Mouse (Mus musculus): ENCODE data around the gene Grik3.

The Grik3 gene

DNA sequence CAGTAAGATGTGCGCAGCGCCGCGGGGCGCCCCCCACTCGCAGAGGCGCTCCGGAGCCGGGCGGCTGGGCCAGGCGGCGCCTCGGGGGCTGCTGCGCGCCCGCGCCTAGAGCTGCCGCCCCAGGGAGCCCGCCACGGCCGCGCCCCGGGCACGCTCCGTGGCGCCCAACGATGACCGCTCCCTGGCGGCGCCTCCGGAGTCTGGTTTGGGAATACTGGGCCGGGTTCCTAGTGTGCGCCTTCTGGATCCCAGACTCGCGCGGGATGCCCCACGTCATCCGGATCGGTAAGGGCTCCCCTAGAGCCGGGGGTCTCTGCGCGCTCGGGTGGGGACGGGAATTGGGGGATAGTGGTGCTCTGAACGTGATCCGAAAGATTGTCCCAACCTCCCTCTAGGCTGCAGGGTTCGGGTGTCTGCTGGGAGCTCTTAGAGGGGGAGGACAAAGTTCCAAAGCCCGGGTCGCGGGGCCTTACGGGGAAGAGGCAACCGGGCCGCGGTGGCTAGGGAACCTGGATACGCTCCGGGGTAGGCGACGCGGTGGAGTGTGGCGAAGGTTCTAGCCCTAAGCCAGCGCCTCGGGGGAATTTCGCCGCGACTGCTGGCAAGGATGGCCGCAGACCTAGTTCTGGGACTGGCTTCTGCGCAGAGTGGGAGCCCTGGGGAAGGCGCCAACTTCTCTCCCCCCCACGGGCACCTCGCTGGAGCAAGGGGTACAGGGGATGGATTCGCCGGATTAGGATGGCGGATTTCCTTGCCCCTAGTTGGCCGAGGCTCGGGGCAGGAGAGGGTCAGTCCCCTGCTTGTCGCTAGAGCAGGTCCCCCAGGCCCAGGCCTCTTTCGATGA is at the start of gene Grik3:
TSS of gene Grik3 (plus strand) at position 40 of the 844 bp plus-strand sequence.
- in situ Hi-C loops (cut with MboI) = no loop called here

DNA sequence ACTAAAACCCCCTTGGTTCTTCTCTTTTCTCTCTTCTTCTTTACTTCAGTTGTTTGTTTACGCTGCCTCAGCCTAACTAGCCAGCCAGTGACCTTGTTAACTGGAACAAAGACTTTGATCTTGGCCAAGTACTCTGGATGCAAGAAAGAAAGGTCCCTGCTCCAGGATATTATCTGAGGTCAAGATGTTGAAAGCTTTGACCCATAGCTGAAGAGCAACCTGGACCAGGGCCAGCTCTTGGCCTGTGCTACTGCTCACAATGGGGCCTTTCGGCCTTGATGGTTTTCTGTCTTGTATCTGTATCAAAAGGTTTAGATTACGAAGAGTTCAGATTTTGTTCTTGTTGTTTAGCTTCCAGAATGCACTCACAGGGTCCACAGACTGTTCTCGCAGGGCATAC is 48.7 kb upstream of the Grik3 start:
- in situ Hi-C loops (cut with MboI) = no loop called here

DNA sequence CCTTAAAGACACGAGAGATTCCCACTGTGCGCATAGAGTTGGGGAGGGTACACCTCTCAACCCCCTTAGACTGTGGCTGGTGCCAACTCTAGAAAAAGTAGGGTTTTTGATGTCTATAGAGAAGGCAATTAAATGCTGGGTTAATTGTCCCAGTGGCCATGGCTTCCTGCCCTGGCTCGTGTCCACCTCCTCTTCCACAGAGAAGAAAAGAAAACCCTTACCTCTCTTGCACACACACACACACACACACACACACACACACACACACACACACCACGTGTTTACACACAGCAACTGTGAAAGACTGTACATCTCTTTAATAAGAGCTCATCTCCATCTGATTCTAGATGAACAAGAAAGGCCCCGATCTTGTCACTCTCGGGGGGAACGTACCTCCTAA is 46.1 kb upstream of the Grik3 start:
- in situ Hi-C loops (cut with MboI) = no loop called here

DNA sequence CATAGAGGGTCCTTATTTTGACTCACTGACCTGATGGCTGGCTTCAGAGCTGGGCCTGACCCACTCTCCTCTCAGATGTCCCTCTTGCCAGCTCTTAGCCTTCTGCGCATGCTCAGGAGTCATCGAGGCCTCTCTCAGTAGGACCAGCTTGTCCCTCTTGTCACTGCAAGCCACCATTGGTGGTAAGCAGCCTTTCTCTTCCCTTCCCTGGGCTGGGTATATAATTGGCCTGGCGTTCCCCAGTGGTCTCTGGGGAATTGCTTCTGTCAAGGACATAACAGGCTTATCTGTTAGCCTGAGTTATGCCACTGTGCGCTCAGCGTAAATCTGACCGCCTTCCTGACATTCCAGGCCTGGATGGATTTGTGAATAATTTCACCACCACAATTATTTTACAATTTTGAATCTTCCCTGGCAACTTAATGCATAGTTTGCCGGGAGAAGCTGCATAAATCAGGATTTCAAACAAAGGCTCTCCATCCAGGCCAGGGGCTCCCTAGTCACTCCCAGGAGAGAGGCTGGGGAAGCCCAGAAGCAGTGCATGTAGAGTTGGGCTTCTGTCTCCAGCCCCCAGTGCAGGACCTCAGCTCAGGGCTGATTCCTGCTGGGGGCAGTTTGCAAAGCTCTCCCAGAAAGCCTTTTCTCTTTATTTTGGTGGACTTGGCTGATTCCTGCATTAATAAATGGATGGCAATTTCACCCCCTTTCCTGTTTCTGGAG is 39.7 kb upstream of the Grik3 start:
- in situ Hi-C loops (cut with MboI) = no loop called here

DNA sequence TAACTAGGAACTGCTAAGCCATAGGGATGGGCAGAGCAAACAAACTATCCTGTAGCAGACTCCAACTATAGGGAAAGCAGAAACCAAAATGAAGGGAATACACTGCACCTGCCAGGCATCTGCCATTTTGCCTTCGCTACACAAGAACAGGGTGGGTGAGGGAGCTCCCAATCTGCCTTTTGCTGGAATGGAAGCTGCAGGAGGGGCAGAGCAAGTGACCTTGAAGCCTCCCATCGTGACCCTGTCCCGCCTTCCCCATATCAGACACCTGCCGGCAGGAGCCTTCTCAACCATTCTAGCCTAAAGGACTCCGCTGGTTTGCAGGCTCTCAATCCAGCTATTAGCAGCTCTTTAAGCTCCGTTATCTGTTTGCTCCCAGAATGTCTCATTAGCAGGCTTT is 38.7 kb upstream of the Grik3 start:
- in situ Hi-C loops (cut with MboI) = no loop called here

DNA sequence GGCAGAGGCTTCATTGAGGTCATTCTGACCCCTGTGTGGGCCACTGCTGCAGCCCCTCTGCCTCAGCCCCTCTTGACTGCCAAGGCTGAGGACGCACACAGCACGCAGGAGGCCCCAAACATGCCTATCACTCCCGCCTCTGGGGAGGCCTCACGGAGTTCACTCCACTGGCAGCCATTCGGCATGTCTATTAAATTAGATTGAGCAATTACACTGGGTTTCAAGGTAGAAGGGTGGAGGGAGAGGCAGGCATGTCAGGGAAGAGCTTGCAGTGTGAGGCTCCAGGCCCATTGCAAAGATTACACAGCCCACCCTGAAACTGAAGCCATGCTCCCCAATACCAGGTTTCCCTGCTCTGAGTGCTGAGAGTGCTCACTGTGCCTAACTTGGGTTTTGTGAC is 34.0 kb upstream of the Grik3 start:
- in situ Hi-C loops (cut with MboI) = no loop called here

DNA sequence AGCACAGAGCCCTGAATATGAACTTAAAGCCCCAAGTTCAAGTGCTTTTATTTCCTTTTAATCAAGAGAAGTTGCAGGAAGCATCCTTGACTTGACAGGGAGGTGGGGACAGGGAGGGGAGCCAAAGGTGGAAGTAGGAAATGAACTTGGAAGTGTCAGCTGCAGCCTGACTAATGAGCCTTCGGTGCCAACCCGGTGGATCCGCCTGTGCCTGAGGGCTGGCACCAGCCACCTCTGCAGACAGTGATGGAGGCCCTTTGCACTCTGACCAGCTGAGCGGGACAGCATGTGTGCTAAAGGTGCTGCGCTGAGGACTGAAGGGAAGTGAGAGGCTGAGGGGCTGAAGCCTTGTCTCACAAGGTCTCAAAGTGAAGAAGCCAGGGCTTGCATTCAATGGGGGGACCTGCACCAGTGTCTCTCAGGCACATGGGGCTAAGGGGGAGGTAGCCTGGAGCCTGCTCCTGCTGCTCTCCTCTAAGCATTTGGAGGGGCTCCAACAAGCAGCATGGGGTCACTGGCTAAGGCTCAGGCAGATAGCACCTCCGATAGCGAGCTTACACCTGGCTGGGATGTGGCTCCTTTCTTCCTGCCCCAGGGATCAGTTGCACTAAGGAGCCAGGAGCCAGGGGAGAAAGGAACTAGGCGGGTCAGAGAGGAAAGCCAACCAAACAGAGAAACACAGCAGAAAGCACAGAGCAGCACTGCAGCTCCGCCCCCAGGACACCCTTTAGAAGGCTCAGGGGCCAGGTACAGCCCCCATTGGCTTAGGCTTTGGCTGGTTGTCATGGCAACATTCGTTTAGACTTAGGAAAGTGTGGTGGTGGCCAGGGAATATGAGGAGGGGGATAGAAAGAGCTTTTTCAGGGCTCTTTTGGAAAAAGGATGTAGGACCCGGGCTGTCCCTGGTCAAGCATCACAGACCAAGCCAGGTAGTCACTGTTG is 33.1 kb upstream of the Grik3 start:
- in situ Hi-C loops (cut with MboI) = no loop called here

DNA sequence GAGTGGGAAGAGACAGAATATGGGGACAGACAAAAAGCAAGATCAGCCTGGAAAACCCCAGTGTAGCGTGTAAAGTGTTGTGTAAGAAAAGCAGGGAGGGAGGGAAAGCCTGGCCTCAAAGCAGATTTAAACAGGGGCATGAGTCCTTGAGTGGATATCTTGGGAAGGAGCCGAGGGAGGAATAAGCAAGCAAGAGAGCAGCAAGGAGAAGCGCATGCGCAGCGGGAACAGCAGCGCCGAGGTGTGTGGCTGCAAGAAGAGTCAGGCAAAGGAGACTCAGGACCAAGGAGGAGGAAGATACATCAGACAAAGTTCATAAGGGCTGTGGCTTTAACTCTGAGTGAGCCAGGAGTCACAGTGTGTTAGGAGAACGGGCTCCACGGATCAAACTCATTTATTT is 30.7 kb upstream of the Grik3 start:
- in situ Hi-C loops (cut with MboI) = no loop called here

DNA sequence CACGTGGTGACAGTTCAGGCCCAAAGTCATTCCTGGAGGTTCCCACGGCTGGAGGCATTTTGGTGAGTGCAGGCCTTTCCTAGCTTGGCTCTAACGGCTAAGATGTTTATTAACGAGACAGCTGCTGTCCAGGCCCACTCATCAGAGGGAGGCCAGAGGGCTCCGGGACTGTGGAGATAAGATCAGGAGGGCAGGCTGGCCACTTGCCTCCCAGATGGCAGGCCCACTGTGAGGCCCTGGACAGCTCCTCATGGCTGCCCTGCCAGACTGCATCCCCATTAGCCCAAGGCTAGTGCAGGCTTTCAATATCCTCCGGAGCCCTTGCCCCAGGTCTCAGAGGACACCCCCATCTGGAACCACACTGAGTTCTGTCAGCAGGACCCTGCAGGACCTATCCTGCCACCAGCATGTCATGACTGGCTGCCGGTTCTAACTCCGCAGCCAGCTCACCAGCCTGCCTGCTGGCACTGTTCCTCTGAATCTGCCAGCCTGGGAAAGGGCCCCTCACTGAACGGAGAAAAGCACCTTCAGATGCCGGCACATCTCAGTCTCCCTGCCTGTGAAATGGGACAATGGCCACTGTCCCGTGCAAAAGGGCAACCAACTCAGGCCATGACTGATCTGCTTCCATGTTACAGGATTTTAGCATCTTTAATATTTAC is 20.7 kb upstream of the Grik3 start:
- in situ Hi-C loops (cut with MboI) = no loop called here

DNA sequence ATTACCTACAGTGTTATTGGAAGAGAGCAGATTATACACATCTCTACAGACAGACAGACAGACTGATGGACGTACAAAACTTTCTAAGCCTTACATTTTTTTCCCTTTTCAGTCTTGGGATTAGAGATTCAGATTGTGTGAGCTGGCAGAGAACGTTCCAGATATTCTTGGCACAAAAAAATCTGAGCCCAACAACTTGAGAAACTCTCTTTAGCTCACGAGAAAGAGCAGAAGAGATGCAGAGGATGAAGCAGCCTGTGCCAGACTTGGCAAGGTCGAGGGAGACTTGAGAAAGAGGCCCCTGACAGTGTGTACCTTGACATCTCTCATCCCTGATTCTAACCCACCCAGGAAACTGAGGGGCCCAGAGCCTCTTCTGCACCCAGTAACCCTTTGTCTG is 15.6 kb upstream of the Grik3 start:
- in situ Hi-C loops (cut with MboI) = no loop called here

DNA sequence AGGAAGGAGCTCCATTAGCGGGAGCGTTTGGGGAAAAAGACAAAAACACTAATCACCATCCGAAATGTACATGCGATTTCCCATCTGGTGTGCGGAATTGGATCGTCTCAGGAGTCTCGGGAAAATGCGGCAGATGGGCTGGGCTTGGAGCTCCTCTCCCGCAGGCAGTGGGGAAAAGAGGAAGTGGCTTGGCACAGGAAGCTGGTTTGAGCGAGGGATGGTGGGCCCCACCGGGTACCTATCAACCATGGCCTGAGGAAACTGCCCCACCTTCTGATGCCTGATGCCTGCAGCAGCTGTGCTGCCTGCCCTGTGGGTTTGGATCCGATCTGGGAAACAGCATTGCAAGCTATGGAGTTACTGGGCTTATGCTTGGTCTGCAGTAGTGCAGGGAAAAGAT is 12.4 kb upstream of the Grik3 start:
- in situ Hi-C loops (cut with MboI) = no loop called here

DNA sequence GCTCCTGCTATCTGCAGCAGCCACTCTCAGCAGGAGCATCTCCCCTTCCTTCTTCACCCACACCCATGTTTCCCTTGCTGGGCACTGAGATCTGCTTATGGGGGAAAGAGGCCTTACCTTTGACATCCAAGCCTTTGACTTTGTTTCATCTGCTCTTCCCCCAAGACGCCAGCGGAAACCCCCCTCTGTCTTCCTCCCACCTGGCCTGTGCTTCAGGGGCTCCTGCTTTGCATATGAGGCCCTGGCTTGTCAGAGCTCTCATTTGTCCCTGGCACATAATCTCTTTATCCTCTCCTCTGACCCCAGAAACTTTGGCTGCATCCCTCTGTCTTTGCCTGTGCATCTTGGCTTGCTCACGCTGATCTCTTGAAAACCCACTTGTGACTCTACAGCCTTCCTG is 9.2 kb upstream of the Grik3 start:
- in situ Hi-C loops (cut with MboI) = no loop called here

DNA sequence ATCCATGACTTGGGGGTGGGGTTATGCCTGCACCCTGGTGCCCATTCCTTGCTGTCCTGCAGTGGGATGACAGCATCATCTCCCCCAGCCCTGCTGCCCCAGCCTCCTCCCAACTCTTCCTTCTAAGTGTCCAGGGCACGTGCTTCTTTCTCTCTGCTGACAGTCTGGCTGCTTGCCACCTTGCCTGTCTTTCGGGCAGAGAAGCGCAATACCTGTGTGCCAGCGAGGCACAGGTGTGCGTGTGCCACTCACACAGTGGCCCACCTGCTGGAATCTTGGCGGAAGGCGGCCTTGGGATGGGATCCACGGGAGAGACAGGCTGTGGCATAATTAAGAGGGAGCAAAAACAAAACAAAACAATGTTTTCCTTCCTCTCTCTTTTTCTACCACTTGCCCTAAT is 6.4 kb upstream of the Grik3 start:
- in situ Hi-C loops (cut with MboI) = no loop called here

DNA sequence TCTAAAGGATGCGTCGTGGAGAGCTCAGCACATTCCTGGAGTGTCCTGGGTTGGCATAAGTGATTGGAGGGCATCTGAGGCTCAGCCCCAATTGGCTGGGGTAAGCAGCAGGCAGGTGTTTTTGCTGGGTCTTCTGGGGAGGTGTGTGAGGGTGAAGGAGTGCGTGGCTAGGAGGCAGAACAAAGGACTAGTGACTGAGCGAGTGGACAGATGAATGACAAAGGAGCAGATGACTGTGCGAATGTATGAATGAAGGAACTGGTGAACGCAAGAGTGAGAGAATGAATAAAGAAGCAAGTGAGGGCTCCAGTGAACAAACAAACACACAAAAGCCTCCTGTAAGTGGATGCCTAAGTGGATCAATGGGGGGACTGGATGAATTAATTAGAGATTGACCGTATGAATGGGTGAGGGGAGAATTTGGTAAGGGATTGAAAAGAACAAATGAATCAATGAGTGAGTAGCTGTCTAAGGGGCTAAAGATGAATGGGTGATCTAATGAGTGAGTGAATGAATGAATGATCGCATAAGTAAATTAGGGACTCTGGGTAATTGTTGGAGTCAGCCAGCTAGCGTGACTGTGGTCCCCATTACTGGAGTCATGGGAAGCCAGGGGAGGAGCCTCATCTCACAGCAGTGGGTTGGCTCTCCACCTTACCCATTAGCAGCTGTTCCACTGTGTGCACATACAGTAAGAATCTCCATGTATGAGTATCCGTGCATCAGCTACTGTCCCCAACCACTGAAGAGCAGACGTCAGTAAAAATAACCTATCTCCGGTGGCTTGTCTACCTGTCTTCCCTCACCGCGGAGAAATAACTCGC is 4.9 kb upstream of the Grik3 start:
- in situ Hi-C loops (cut with MboI) = no loop called here

DNA sequence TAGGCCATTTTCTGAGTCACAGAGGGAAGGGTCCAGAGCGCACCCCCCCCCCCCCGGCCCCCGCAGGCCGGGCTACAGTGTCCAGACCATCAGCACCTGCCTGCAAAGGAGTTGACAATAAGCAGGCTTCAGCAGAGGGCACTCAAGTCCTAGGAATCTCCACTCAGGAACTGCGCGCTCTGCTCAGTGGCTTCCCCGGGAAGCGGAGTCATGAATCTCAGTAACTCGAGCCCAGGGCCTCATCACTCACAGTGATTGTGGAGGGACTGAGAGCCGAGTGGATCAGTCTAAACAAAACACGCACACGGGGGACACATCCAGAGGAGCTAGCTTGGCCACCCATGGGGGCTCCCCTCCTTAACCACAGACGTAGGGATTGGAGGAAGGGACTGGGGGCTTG is 3.9 kb upstream of the Grik3 start:
- in situ Hi-C loops (cut with MboI) = no loop called here

DNA sequence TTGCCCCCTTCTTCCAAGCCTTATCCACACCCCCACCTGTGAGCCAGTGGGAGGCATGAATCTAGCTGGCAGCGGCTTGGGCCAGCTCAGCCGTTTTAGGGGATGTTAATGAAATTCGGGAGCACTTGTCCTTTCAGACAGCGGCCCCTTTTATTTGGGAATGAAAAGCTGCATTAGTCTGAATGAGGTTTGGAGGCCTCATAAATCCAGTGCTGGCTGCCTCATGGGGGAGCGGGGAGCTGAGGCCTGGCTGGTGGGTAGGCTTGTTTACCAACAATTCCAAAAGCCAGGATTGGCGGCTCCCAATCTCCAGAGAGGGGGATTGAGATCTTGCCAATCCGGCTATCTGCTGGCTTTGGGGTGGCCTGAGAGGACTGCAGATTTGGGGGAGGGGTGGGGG is 3.5 kb upstream of the Grik3 start:
- in situ Hi-C loops (cut with MboI) = no loop called here

DNA sequence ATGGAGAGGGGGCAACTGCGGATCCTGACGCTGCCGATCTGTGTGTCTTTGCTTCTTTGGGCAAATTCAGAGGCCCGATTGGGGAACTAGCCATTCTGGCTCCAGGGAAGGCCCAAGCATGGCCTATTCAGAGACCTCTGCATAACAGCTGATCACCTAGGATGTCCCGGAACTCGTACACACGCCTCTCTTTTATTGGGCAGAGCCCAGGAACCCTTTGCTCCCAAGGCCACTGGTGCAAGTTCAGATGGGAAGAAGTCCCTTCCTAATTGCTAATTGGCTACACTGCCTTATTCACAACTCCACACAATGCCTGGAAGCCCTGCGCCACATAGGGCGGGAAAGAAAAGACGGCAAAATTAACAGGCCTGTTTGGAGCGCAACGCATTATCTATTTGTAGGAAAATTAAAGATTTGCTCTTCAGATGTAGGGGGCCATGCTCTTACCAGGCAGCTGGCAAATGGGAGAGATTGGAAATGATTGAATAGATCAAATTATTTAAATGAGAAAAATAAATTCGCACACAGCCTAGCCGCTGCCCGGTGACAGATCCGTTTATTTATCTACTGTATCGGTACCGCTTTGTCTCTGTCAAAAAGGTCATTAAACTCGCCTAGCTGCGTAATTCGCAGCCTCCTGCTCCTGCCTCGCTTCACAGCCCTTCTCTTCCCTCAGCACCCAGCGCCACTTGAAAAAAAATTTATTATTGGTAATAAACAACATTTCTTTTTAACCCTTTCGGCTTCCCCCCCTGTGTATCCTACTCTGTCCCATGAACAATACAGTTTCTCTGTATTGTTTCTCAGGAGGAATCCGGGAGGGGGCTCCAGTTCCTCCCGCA is 1.5 kb upstream of the Grik3 start:
- in situ Hi-C loops (cut with MboI) = no loop called here

DNA sequence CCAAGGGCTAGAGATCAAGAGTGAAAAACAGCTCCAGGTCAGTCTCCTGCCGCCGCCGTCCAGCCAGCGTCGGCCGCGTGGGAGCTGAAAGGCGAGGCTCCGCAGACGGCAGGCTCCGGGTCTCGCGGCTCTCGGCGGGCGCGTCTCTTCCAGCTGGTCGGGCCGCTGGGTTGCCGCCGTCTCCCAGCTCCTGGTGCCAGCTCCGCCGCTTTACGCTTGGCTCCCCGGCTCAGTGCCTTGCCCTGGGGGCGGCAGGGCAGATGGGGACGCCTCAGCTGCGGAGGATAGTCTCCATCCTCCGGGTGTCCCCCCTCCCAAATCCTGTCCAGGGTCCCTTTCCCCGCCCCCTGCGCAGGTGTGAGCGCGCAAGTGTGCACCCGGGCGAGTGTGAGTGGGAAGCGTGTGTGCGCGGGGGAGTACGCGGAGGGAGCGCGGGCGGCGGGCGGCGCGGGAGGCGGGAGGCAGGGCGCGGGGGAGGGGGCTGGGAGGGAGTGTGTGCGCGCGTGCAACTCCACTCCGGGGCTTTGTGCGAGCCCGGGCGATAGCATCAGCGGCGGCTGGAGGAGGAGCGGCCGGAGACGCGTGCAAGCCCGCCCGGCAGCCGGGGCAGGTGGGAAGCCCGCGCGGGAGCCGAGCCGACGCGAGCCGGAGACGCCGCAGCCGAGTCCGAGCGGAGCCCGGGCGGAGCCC is 454 bp upstream of the Grik3 start:
- in situ Hi-C loops (cut with MboI) = no loop called here

DNA sequence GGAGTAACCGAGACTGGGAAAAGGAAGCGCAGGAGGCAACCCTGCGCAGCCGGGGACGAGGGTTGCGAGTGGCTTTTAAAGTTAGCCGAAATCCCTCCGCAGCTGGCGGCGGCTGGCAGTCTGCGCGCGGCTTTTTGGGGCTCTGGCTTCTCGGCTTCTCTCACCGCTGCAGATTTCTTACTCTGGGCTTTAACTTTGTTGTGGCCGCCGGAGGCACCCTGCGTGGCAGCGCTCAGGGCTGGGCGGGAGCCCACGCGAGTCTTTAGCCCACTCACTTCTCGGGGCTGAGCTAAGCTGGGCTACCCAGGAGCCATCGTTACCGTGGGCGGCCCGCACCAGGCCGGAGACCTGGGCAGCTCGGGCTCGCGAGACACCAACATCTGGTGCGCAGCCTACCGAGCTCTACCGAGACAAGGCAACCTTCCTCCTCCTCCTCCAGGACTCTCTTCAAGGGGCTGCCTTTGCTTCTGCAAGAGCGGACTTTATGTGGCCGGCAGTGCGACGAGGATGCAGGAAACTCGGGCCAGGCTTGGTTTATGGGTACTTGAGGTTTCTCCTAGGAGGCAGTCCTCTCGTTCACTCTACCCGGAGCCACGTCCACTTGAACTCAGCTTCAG is 1.1 kb downstream of the Grik3 start:
- in situ Hi-C loops (cut with MboI) = no loop called here
